Mouse (Mus musculus) urinary bladder, postnatal 36 days (tissue): ENCODE measurements around the gene Gab1.

ENCODE experiments used
- DNase-seq, 2 experiments: peaks; one replicate each; pipeline ENCODE4 v3.0.0; 2022; ENCODE audit warnings: low spot score in 2 of 2, mixed read lengths in 1 of 2

Gene Gab1

DNA sequence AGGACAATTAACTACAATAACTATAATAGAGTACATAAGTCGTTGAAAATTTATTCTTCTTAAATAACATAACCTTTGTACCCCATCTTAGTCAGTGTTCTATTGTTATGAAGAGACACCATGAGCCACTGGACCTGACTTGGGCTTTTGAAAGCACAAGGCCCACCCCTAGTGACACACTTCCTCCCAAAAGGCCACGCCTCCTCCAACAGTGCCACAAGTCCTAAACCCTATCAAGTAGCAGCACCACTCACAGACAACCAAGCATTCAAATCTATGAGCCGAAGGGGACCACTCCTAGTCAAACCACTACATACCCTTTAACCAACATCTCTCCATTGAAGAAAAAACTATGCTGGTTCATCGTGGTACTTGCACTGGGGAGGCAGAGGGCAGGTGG lies 131.2 kb downstream of the Gab1 start:
- no peak for DNase-seq

DNA sequence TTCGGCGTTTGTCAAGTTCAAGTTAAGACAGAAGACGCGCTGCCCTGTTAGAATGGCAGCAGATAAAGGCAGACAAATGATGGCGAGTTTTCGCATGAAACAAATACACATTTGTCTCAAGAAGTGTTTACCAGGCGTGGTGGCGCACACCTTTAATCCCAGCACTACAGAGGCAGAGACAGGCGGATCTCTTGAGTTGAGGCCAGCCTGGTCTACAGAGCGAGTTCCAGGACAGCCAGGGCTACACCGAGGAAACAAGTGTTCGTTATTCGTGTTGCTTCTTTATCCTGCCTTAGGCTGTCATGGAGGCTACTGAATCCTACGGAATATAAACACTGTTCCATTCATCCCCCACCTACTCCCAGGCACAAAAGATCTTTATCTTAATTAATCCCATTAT lies 140.4 kb downstream of the Gab1 start:
- no peak for DNase-seq

DNA sequence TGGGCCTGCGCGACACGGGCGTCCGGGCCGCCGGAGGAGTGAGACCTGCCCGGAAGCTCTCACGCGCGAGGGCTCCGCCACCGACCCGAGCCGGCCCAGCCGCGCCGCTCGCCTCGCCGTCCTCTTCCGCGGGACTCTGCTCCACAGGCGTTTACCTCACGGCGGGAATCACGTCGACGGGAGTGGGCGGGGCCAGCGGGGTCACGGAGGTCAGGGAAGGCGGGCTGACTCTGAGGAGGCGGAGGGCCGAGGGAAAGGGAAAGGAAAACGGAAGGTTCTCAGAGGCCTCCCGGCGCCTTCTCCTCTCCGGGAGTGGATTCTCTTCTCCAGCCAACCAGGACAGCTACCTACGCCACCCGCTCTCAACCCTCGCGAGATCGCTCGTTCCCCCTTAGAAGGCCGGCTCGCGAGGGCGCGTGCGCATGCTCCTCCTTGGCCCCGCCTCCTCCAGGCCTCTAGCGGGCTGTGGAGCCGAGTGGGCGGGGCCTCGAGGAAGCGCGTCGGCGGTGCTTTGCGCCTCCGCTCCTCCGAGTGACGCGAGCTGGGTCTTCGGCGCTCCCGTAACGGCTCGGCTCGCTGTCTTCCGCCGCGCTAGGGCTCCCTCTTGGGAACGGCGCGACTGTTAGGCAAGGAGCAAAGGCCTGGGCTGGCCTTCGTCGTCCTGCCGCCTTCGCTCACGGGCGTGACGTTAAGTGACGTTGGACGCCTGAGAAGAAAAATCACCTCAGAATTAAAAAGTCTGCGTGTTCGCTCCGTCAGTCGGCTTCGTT lies 141.0 kb downstream of the Gab1 start, which contains the start of gene Smarca5:
Gene Smarca5 (minus strand): TSS at position 343 of the 770 bp plus-strand sequence.
- DNase-seq: peak; percentile 94 to 96

DNA sequence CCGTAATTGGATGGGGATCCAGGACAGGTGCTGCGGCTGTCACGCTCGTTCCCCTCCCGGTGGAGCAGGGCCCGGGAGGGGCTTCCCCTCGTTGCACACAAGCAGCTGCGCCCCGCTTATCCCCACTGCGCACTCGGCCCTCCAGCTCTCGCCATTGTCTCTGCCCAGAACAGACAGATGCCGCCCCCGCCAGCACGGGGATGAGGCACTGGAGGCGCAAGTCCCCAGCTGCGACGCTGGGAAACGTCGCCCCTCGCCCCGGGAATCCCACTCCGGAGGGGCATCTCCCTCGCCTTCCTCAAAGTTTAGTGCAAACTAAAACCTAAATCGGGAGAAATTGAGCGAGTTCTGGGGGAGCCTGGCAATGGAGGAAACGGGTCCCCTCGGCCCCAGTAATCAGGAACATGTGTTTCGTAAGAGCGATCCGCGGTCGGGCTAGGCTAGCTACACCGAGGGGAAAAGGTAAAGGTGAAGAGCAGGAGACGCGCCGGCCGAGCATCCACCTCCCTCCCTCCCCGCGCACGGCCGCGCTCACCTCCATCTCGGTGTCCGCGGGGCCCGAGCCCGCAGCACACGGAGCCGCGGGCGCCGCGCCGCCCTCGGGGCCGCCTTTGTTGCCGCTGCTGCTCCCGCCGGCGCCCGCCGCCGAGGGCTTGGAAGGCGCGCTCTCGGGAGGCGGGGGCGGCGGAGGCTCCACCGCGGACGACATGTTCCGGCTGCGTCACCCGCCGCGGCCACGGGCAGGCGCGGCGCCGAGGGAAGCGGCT lies 141.7 kb downstream of the Gab1 start:
- peak; percentile 11 to 16 for DNase-seq

DNA sequence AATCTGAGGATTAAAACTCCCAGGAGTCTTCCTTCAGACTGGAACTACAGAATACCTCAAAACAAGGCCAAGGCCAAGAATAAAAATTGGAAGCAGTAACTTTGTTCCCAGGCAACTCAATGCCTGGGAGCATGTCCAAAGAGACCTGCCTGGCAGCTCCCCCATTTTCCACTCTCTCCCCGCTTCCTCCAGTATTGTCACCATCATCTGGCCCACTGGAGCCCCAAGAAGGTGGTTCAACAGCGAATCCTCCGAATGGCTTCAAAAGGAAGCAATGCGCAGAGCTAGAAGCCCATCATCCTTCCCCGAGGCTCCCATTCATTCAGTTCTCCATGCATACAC lies 142.3 kb downstream of the Gab1 start:
- peak in 1 of 2 experiments; percentile 14 for DNase-seq

DNA sequence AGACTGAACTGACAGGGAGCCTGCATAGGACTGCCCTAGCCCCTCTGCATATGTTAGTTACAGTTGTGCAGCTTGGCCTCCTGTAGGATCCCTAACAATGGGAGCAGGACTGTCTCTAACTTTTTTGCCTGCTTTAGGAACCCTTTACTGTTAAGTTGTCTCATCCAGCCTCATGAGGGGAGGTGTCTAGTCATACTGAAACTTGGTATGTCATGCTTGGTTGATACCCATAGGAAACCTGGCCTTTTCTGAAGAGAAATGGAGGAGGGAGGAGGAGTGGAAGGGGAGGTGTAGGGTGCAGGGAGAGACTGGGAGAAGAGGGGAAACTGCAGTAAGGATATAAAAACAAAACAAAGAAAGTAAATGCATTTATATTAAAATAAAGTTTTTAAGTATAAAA lies 148.0 kb downstream of the Gab1 start:
- DNase-seq: no peak

DNA sequence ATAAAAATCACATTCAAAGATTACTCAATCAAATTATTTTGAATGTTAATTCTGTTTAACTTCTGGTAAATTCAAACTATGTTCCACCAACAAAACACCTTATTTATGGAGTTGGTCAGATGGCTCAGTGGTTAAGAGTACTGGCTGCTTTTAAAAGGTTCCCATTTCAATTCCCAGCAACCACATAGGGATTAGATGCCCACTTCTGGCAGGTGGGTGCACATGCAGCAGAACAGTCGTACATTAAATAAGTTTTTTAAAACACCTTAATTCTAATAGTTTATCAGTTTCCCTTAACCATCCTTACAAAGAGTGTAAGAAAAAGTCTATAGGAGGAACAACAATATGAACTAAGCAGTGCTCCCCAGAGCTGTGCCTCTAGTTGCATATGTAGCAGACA lies 165.9 kb downstream of the Gab1 start:
- no peak for DNase-seq
